Mouse (Mus musculus) bone marrow macrophage, adult 2 months (primary cell): ENCODE measurements around the gene Gm8764. TPM values are rescaled to one million over a fixed set of nuclear protein-coding genes. Genes with fewer than 3 reads are reported as not detected.
"Not testable (repeated sequence)": the region's sequence is repeated elsewhere in the genome, so short reads cannot be mapped to it uniquely, and the experiment has no call there.

Source experiments
- H3K27ac ChIP-seq: 2 replicates; pipeline ENCODE4 v1.5.1; 2012; ENCODE audit warnings: low read depth, low read length; ENCODE audit not compliant: insufficient read depth
- H3K4me1 ChIP-seq: 2 replicates; pipeline ENCODE4 v1.6.1; 2012; ENCODE audit warnings: low read length; ENCODE audit not compliant: control insufficient read depth, insufficient read depth
- H3K4me3 ChIP-seq: 2 replicates; pipeline ENCODE4 v1.5.1; 2012; ENCODE audit warnings: mild to moderate bottlenecking, low read length, moderate library complexity; ENCODE audit not compliant: insufficient read depth
- CTCF ChIP-seq: IDR thresholded peaks from 2 replicates; pipeline ENCODE4 v1.5.1; 2012; ENCODE audit warnings: low read depth, mild to moderate bottlenecking, low read length, moderate library complexity
- POLR2A ChIP-seq: IDR thresholded peaks from 2 replicates; pipeline ENCODE4 v1.6.1; 2012; ENCODE audit warnings: mild to moderate bottlenecking, low read depth, low read length, borderline replicate concordance
- polyA plus RNA-seq: library from polyadenylated mRNA; stranded (reverse); fragments of >200 nt; gene quantifications from 2 replicates; pipeline ENCODE4 v1.2.4, GENCODE M21; 2012; ENCODE audit not compliant: missing spikeins, insufficient read depth, insufficient read length

Gene Gm8764
- polyA plus RNA-seq, result not detected in 2 replicates

- H3K27ac ChIP-seq, H3K4me1 ChIP-seq, H3K4me3 ChIP-seq: not testable (repeated sequence)
Observed at GRCm38 (mm10) chr10:104159706-104160105, at the start of gene Gm8764. Gene Gm8764 (plus strand): TSS chr10:104160006.

DNA sequence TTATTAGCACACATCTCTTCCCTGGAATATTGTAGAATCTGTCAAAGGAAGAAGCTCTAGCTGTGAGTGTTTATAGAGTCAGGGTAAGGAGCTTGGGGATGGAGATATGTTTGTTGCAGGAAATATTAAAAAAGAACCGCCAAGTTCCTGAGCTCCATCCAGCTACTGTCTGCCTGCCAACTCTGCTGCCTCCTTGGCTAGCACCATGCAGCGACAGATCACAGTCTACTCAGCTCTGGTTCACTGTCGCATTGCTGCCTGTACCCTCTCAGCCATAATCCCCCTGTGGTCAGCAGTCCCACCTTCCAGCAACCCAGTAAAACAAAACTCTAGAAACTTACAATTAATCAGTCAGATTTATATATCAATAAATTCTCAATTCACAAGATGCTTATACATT lies 49.8 kb upstream of the Gm8764 start:
- TF ChIP-seq CTCF, result no peak
- TF ChIP-seq POLR2A, result no peak
- H3K4me1 ChIP-seq, result no peaks in the 10 kb centered on the region
- no peak overlapping the region for H3K27ac ChIP-seq
- no peak overlapping the region for H3K4me3 ChIP-seq

GRCm38 (mm10) chr10:104118312-104118711 lies 41.5 kb upstream of the Gm8764 start:
- Histone ChIP-seq H3K4me3 (no peak overlapping the region), H3K4me1 (no peaks in the 10 kb centered on the region), H3K27ac (no peak overlapping the region)
- TF ChIP-seq CTCF, result no peak

GRCm38 (mm10) chr10:104142687-104143086 lies 17.1 kb upstream of the Gm8764 start, which contains the start of gene Gm21293:
Gene Gm21293 (plus strand): TSS chr10:104142987.
- not testable (repeated sequence) for H3K4me3 ChIP-seq, H3K4me1 ChIP-seq

GRCm38 (mm10) chr10:104151197-104151596 lies 8.6 kb upstream of the Gm8764 start, which contains the start of gene Gm6763:
Gene Gm6763 (plus strand): TSS chr10:104151497.
- not testable (repeated sequence) for H3K27ac ChIP-seq, H3K4me3 ChIP-seq

More at GRCm38 (mm10) chr10:104142687-104143086, 17.1 kb upstream of the Gm8764 start, which contains the start of gene Gm21293:
- H3K27ac ChIP-seq, result not testable (repeated sequence)

DNA sequence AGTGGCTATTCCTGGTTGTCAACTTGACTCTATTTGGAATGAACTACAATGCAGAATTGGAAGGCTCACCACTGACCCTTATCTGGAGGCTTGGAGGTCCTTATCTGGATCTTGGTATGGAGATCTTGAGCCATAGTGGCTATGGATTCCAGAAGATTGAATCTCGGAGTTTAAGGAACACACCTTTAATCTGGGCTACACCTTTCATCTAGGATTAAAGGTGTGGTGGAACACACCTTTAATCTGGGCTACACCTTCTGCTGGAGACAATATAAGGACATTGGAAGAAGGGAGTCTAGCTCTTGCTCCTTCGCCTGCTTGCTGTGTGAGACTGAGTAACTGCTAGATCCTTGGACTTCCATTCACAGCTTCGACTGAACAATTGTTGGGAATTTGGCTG lies 8.4 kb downstream of the Gm8764 start, which contains the start of gene Gm21304:
Gm21304 (plus strand) TSS at position 301 of the 400 bp plus-strand sequence.
- not testable (repeated sequence) for H3K4me3 ChIP-seq, H3K27ac ChIP-seq, H3K4me1 ChIP-seq

More at GRCm38 (mm10) chr10:104151197-104151596, 8.6 kb upstream of the Gm8764 start, which contains the start of gene Gm6763:
- not testable (repeated sequence) for H3K4me1 ChIP-seq

GRCm38 (mm10) chr10:104176724-104177123 lies 16.9 kb downstream of the Gm8764 start, which contains the start of gene Gm21312:
Gene Gm21312 (plus strand): TSS chr10:104177024.
- H3K4me1 ChIP-seq, H3K27ac ChIP-seq, H3K4me3 ChIP-seq: not testable (repeated sequence)

- H3K27ac ChIP-seq, H3K4me3 ChIP-seq, H3K4me1 ChIP-seq: not testable (repeated sequence)
Observed at GRCm38 (mm10) chr10:104185233-104185632, 25.4 kb downstream of the Gm8764 start, which contains the start of gene Gm20765. Gene Gm20765 (plus strand): TSS chr10:104185533.

DNA sequence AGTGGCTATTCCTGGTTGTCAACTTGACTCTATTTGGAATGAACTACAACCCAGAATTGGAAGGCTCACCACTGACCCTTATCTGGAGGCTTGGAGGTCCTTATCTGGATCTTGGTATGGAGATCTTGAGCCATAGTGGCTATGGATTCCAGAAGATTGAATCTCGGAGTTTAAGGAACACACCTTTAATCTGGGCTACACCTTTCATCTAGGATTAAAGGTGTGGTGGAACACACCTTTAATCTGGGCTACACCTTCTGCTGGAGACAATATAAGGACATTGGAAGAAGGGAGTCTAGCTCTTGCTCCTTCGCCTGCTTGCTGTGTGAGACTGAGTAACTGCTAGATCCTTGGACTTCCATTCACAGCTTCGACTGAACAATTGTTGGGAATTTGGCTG lies 33.9 kb downstream of the Gm8764 start, which contains the start of gene Gm4340:
Gm4340 (plus strand) TSS at position 301 of the 400 bp plus-strand sequence.
- H3K4me3 ChIP-seq, H3K4me1 ChIP-seq, H3K27ac ChIP-seq: not testable (repeated sequence)

DNA sequence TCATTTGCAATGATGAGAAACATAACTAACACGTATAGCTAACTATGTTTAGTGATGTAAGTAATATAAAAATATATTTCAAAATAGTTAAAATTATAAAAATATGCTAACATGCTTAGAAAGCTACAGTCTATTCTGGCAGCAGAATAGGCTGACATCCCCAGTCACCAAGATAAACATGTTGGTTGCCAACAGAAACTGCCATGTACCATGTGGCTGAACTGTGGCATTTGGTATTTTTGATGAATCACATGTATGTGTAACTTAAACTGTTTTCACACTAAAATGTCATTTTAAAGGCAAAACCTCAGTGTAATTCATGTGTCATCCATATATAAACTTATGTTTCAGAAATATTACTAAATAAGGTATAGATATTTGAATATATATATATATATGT lies 49.8 kb downstream of the Gm8764 start:
- Histone ChIP-seq H3K4me3 (no peak overlapping the region), H3K4me1 (no peaks in the 10 kb centered on the region), H3K27ac (no peak overlapping the region)
- TF ChIP-seq CTCF, result no peak
- TF ChIP-seq POLR2A, result no peak

- Histone ChIP-seq H3K27ac (no peak overlapping the region), H3K4me3 (no peak overlapping the region), H3K4me1 (no peaks in the 10 kb centered on the region)
- TF ChIP-seq POLR2A (no peak), CTCF (no peak)
Observed at GRCm38 (mm10) chr10:104210268-104210990, 50.6 kb downstream of the Gm8764 start.

Other genes starting within 250 kb of the Gm8764 start
- gene Gm21293, start 17.0 kb upstream of the Gm8764 start, polyA plus RNA-seq, result not detected in 2 replicates
- gene Gm6763, start 8.5 kb upstream of the Gm8764 start, polyA plus RNA-seq, result not detected in 2 replicates
- not detected in 2 replicates for gene Gm21304, start 8.5 kb downstream of the Gm8764 start, polyA plus RNA-seq
- gene Gm21312, start 17.0 kb downstream of the Gm8764 start, polyA plus RNA-seq, result not detected in 2 replicates
- not detected in 2 replicates for gene Gm20765, start 25.5 kb downstream of the Gm8764 start, polyA plus RNA-seq
- gene Gm4340, start 34.0 kb downstream of the Gm8764 start, polyA plus RNA-seq, result not detected in 2 replicates